Mouse (Mus musculus) spleen, adult 18-20 months (tissue): ENCODE measurements around the gene Cd44.

ENCODE experiments used
- DNase-seq, 2 experiments: peaks; one replicate each; pipeline ENCODE4 v3.0.0; 2022; ENCODE audit warnings: mixed read lengths in 2 of 2

Gene Cd44

GRCm38 (mm10) chr2:102913833-102914545 lies 12.5 kb upstream of the Cd44 start:
- DNase-seq = peak in 1 of 2 experiments; percentile 18

GRCm38 (mm10) chr2:102912951-102913350 lies 11.5 kb upstream of the Cd44 start:
- DNase-seq = no peak

GRCm38 (mm10) chr2:102912469-102912868 lies 11.0 kb upstream of the Cd44 start:
- no peak for DNase-seq

- no peak for DNase-seq
Observed at GRCm38 (mm10) chr2:102909403-102909802, 7.9 kb upstream of the Cd44 start.

GRCm38 (mm10) chr2:102905604-102906003 lies 4.1 kb upstream of the Cd44 start:
- no peak for DNase-seq

- DNase-seq = no peak
Observed at GRCm38 (mm10) chr2:102901828-102902223, 361 bp upstream of the Cd44 start.

- DNase-seq = peak in 1 of 2 experiments; percentile 30
Observed at GRCm38 (mm10) chr2:102900230-102900721, 1.2 kb downstream of the Cd44 start.

GRCm38 (mm10) chr2:102899238-102899637 lies 2.2 kb downstream of the Cd44 start:
- peak in 1 of 2 experiments; percentile 40 for DNase-seq

- no peak for DNase-seq
Observed at GRCm38 (mm10) chr2:102898585-102898984, 2.9 kb downstream of the Cd44 start.

- DNase-seq = no peak
Observed at GRCm38 (mm10) chr2:102896154-102896553, 5.3 kb downstream of the Cd44 start.

GRCm38 (mm10) chr2:102895197-102895596 lies 6.3 kb downstream of the Cd44 start:
- DNase-seq = no peak

GRCm38 (mm10) chr2:102894785-102895184 lies 6.7 kb downstream of the Cd44 start:
- no peak for DNase-seq

- DNase-seq = no peak
Observed at GRCm38 (mm10) chr2:102888688-102889225, 12.7 kb downstream of the Cd44 start.

- no peak for DNase-seq
Observed at GRCm38 (mm10) chr2:102887137-102887536, 14.3 kb downstream of the Cd44 start.

GRCm38 (mm10) chr2:102886306-102886935 lies 15.0 kb downstream of the Cd44 start:
- DNase-seq = no peak

- no peak for DNase-seq
Observed at GRCm38 (mm10) chr2:102882597-102883272, 18.7 kb downstream of the Cd44 start.

GRCm38 (mm10) chr2:102882004-102882588 lies 19.4 kb downstream of the Cd44 start:
- no peak for DNase-seq

- no peak for DNase-seq
Observed at GRCm38 (mm10) chr2:102878513-102878912, 23.0 kb downstream of the Cd44 start.

GRCm38 (mm10) chr2:102877463-102877862 lies 24.0 kb downstream of the Cd44 start:
- no peak for DNase-seq

- DNase-seq = no peak
Observed at GRCm38 (mm10) chr2:102876141-102876540, 25.3 kb downstream of the Cd44 start.

- no peak for DNase-seq
Observed at GRCm38 (mm10) chr2:102873848-102874247, 27.6 kb downstream of the Cd44 start.

GRCm38 (mm10) chr2:102873194-102873593 lies 28.3 kb downstream of the Cd44 start:
- DNase-seq = no peak

- no peak for DNase-seq
Observed at GRCm38 (mm10) chr2:102872436-102872835, 29.0 kb downstream of the Cd44 start.
